Mouse (Mus musculus): ENCODE measurements around the gene Tlr12. TPM values are rescaled to one million over a fixed set of nuclear protein-coding genes. Genes with fewer than 3 reads are reported as not detected.
A peak's percentile ranks its signal among the peaks of the same experiment; 100 is the strongest.
"Not testable (repeated sequence)": the region's sequence is repeated elsewhere in the genome, so short reads cannot be mapped to it uniquely, and the experiment has no call there.

Gene Tlr12
- total RNA-seq, 2 experiments from 2014 or later = 0.55 to 1.2 TPM

DNA sequence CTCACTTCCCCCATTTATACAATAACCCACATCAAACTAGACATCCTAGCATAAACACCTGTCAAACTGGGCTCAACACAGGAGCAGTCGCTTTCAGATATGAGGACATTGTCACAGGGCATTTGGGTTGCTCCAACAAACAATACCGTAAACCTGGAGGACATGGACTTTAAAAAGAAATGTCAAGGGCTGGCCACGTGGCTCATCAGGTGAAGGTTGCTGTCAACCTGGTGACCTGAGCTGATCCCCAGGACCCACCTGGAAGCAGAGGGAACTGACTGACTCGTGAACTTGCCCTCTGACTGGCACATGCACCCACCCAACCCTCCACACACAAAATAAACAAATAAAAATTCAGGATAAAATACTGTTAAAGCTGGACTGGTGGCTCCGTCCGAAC, 2.2 kb upstream of the Tlr12 start:
- no peak for ATAC-seq (ENCODE audit: poor library complexity, severe bottlenecking)

- 0 out of 2 replicates have a peak, but pooled peaks have one; percentile 5 for ATAC-seq (ENCODE audit: poor library complexity, severe bottlenecking)
Observed at GRCm38 (mm10) chr4:128618963-128619362, 544 bp upstream of the Tlr12 start.

DNA sequence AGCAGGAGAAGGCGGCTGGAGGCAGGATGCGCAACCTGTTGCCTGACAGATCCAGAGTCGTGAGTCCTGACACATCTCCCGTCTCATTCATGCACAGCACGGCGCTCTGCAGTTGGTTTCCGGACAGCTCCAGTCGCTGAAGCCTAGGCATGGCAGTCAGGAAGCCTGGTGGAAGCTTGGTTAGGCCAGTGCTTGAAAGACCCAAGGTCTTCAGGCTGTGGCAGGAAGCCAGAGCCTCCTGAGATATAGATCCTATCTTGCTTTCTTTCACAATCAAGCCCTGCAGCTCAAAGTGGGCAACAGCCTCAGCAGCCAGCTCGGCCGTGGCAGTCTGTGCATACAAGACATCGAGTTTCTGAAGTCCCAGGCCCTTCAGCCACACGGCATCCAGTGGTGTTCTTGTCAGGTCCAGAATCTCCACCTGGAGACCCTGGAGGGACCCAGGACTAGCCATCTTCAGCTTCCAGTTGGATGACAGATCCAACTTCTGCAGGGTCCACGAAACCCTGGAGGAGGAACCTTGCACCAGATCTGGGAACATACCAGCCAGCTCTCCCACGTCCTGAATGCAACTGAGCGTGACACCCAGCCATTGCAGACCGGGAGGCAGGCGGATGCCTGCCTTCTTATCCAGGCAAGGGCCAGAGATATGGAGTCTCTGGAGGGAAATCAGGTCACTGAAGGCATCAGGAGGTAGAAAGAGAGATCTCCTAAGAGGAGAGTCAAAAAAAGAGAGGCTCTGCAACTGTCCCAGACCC, 877 bp downstream of the Tlr12 start:
- ATAC-seq (ENCODE audit: poor library complexity, severe bottlenecking) = peak; percentile 36

- peak; percentile 36 for ATAC-seq (ENCODE audit: poor library complexity, severe bottlenecking)
Observed at GRCm38 (mm10) chr4:128615761-128616160, 2.7 kb downstream of the Tlr12 start.

DNA sequence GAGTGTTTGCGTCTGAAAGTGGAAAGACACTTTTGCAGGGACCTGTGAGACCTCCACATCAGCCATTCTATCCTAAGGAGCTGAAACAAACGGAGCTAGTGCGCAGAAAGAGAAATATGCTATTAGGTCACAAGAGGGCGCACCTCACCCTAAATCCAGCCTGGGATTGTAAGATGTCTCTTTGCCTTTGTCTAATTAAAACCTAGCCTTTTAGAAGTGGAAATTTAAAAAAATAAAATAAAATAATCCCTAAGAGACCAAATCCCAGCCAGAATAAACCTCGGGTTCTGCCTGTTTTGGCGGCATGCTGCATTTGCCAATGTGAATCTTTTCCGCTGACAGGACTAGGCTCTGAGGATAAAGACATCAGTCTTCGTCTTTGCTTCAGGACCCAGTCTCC, 5.1 kb downstream of the Tlr12 start:
- no peak for ATAC-seq (ENCODE audit: poor library complexity, severe bottlenecking)

DNA sequence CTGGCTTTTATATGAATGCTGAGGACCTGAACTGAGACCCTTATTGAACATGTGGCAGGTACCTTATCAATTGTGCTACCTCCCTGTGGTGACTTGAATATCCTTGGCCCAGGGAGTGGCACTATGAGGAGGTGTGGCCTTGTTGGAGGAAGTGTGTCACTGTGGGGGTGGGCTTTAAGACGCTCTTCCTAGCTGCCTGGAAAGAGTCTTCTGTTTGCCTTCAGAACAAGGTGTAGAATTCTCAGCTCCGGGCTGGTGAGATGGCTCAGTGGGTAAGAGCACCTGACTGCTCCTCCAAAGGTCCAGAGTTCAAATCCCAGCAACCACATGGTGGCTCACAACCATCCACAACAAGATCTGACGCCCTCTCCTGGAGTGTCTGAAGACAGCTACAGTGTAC, 6.7 kb downstream of the Tlr12 start:
- ATAC-seq (ENCODE audit: poor library complexity, severe bottlenecking) = not testable (repeated sequence)

GRCm38 (mm10) chr4:128610706-128611105, 7.7 kb downstream of the Tlr12 start:
- no peak for ATAC-seq (ENCODE audit: poor library complexity, severe bottlenecking)

- ATAC-seq (ENCODE audit: poor library complexity, severe bottlenecking) = peak; percentile 97
Observed at GRCm38 (mm10) chr4:128609925-128610402, 8.5 kb downstream of the Tlr12 start, which contains the start of gene Zscan20. Zscan20 (minus strand) TSS chr4:128610098.

DNA sequence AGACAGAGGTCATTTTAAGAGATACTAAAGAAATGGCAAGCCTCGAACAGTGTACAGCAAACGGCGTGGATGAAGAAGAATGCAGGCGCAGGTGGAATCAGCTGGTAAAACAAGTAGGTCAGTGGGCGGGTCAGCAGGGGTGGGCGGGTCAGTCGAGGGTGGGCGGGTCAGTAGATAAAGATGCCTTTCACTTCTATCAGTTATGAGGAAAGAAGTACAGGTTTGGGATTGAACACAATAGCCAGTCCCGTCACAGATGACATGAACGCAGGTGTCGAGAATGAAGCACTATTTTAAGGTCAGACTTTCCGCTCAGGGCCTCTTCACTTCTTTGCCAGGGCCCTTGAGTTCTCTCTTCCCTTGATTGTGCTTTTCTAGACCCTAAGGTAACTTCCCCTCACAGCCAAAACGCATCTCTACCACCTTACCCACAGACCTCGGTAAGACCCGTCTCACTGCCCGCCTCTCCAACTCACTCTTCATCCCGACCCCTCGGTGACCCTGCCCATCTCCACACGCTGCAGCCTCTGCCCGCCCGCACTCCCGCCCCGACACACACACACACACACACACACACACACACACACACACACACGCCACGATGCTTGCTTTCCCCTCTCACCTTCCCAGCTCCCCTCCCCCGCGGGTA, 9.0 kb downstream of the Tlr12 start:
- no peak for ATAC-seq (ENCODE audit: poor library complexity, severe bottlenecking)

- no peak for ATAC-seq (ENCODE audit: poor library complexity, severe bottlenecking)
Observed at GRCm38 (mm10) chr4:128607661-128608060, 10.8 kb downstream of the Tlr12 start.

DNA sequence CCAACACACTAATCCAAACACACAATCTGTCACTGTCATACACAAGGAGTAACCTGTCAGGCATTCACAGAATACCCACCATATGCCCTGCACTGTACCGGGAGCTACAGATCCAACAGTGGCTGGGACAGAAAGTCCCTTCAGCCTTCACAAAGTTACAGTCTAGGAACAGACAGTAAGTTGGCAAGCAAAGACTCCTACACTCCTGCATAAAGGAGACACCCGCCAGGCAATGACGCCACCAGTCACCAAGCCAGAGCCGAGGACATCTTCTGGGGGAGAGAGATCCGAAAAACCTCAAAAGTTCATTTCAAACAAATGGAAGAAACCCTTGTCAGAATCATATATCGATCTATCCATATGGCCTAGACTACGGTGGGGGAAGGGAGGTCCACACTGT, 11.8 kb downstream of the Tlr12 start:
- ATAC-seq (ENCODE audit: poor library complexity, severe bottlenecking) = no peak

- ATAC-seq (ENCODE audit: poor library complexity, severe bottlenecking) = no peak
Observed at GRCm38 (mm10) chr4:128597801-128598560, 20.4 kb downstream of the Tlr12 start.

- ATAC-seq (ENCODE audit: poor library complexity, severe bottlenecking) = peak; percentile 70
Observed at GRCm38 (mm10) chr4:128594062-128594461, 24.4 kb downstream of the Tlr12 start.

- no peak for ATAC-seq (ENCODE audit: poor library complexity, severe bottlenecking)
Observed at GRCm38 (mm10) chr4:128593286-128593685, 25.1 kb downstream of the Tlr12 start.

GRCm38 (mm10) chr4:128579182-128579581, 39.2 kb downstream of the Tlr12 start:
- ATAC-seq (ENCODE audit: poor library complexity, severe bottlenecking) = no peak

DNA sequence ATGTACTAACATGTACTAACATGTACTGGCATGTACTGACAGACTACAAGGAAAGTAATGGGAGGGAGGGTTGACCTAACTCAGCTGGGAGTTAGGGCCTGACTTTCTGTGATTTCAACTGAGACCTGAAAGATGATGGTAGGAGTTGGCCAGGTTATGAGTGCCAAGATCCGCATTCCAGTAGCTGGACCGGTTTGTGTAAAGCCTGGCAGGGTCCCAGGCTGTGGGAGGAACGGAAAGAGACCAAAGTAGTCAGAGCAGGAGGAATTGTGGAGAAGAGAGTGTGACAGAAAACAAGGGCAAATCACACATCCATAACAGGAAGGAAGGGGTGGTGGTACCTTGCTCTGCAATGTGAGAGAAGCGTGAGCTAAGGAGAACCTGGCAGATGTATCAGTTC, 42.6 kb downstream of the Tlr12 start:
- ATAC-seq (ENCODE audit: poor library complexity, severe bottlenecking) = no peak

Other genes with a start within 250 kb of the Tlr12 start
- gene Zscan20, start 8.5 kb downstream of the Tlr12 start, total RNA-seq (2015) = 1.5 and 3.0 TPM in 2 replicates
- gene Zscan20, start 8.5 kb downstream of the Tlr12 start, total RNA-seq (2017) = 2.9 and 3.3 TPM in 2 replicates
- 34.1 and 34.5 TPM in 2 replicates for gene Phc2, start 36.1 kb upstream of the Tlr12 start, total RNA-seq (2015)
- 17.0 and 18.8 TPM in 2 replicates for gene Phc2, start 36.1 kb upstream of the Tlr12 start, total RNA-seq (2017)
- gene A3galt2, start 136.7 kb upstream of the Tlr12 start, total RNA-seq (2015) = 0.09 and 0.21 TPM in 2 replicates
- 0.11 TPM in 1 of 2 replicates, not detected in the other for gene A3galt2, start 136.7 kb upstream of the Tlr12 start, total RNA-seq (2017)
- 20.4 and 20.9 TPM in 2 replicates for gene Zfp362, start 187.4 kb upstream of the Tlr12 start, total RNA-seq (2015)
- 3.0 and 4.3 TPM in 2 replicates for gene Zfp362, start 187.4 kb upstream of the Tlr12 start, total RNA-seq (2017)

Measured in megakaryocyte, adult 5-6 weeks (primary cell).